Mouse (Mus musculus) retina, embryonic 14.5 days (tissue): ENCODE measurements at regions not wholly inside any gene's neighbourhood (a gene's known extent, or its start where the extent isn't known, plus 50 kb on each side); places are given as distances from the start of the nearest gene placed in this dataset.
"Not testable (repeated sequence)": the region's sequence is repeated elsewhere in the genome, so short reads cannot be mapped to it uniquely, and the experiment has no call there.

Experiments
- DNase-seq: peaks from one replicate; pipeline ENCODE4 v3.0.0-alpha.2; 2015; ENCODE audit warnings: low spot score

DNA sequence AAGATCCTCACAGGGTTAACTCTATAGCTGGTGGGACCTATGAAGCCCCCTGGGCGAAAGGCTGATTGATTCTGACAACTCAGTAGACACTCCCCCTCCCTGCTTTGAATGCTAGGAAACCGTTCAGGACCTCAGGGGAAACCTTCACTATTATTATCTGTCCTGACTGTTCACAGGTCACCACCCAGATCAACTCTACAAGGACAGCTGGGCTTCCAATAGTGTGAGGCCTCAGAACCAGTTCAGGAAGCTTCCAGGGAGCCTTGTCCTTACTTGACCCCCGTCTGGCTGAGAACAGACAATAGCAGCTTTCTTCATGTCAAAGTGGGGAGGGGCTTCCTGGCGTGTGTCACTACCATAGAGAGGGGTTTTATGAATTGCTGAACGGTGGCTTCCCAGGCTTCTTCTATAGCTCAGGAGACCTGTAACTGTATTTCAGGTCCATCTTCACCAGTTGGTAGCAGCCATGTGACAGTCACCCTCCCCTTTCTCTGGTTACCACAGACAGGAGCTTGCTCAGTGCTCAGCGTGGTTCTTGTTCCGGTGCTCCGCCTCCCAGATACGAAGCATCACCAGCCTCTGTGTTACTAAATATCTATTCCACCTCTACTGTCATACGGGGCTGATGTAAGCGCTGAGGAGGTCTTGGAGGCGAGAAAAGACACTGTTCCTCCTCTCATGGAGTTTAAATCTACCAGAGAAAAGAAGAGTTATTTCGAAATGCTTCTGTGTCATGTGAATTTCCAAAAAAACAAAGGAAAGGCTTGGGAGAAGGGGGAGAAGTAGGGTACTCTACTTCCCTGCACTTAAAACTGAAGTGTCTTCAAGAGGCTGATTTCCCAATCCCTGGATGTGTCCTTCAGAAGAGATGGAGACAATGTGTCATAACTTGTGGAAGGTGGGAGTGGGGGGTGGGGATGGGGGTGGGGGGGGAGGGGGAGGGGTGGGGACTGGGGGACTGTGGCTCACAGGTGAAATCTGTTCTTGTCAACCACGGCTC lies 96.9 kb downstream of the Vcpkmt start:
- peak; percentile 80 for DNase-seq

DNA sequence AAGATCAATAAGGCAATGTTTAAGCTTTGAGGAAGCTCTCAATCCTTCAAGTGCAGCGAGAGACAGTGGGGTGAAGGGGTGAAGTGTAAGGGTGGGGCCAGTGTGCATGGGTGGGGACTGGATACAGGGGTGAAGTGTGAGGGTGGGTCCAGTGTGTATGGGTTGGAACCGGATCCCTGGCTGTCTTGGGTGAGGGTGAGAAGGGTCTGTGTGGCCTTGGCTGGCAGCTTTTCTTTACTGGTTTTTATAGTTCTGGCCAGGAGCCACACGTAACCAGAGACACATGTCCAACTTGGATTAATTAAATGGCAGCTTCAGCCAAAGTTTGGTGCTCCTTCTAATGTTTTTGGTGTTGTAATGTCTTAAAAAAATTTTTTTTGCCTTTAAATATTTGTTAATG lies 101.4 kb downstream of the Vcpkmt start:
- no peak for DNase-seq

- DNase-seq, result peak; percentile 29
Observed at GRCm38 (mm10) chr12:69476631-69477091, 104.4 kb upstream of the Gm9887 start.

DNA sequence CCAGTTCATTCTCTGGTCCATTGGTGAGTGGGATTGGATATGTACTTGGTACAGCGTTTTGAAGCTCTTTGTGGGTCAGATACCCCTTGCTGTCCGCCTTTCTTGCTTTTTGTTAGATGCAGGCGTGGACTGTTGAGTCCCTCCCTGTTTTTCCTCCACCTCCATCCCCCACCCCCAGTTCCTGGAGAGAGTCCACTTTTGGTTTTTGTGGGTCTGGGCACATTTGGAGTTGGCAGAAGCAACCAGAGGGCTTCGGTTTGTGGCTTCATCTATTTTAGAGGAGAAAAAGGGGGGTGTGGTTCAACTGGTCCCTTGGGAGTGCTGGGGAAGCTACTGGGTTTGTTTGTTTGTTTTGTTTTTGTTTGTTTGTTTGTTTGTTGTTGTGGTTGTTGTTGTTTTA lies 103.9 kb upstream of the Gm9887 start:
- DNase-seq, result no peak

DNA sequence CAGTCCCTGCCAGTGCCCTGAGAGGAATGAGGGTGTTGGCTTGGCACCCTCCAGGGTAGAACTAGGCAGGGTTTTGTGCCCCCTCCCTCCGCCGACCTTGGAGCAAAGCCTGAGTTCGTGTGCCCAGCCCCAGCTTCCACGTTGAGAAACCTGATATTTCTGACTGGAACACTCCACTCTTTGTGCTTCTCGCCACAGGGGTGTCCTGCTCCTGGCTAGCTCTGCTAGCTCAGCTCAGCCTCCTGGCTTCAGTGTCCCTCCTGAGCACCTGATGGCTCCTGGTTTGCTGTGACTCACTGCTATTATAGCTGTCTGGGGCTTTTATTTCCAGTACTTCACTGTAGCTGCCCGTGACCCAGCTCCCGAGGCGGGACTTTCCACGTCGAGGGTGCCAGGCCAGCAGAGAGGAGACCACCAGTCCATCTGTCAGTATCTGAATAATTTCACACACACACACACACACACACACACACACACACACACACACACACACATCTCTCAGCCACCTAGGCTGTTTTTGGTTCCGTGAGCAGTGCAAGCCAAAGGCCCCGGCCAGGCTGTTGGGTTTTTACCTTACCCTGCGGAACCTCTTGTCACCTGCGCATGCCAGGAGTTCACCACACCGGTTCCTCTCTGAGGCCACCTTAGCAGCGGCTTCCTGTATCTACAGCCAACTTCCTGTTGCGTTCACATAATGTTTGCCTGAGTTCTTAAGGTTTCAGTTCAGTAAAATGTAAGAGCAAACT lies 102.8 kb upstream of the Gm9887 start:
- DNase-seq, result no peak

DNA sequence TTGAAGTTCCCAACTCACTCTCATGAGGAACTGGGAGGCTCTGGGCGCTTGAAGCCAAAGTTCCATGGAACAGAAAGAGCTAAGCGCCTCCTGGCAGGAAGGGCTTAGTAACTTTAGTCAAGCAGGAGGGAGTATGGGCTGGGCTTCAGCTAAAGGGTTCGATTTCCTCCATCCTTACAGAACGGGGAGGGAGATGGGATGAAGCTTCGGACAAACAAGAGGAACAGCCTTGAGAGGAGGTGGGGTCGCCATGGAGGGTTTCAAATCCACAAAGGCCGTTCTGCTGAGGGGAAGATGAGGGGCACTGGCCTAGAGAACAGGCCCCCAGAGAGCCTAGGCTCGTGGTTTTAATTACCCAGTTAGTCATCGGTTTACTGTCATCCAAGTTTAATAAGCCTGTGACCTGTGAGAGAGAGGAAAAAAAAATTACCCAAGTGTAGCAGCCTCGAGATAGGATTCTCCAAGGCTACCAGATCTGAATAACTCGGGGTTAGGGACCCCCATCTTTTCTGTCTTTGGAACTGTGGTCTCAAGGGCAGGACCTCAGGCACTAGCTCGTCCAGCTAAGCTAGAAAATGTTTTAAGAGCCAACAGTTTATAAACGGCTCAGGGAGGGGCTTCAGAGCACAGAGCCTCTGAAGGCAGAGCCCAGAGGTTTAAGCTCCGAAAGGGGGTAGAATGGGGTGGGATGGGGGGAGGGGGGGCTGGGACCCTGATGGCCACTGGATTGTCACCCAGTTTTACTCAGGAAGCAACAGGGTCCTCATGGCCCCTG lies 102.1 kb upstream of the Gm9887 start:
- DNase-seq, result peak; percentile 31

DNA sequence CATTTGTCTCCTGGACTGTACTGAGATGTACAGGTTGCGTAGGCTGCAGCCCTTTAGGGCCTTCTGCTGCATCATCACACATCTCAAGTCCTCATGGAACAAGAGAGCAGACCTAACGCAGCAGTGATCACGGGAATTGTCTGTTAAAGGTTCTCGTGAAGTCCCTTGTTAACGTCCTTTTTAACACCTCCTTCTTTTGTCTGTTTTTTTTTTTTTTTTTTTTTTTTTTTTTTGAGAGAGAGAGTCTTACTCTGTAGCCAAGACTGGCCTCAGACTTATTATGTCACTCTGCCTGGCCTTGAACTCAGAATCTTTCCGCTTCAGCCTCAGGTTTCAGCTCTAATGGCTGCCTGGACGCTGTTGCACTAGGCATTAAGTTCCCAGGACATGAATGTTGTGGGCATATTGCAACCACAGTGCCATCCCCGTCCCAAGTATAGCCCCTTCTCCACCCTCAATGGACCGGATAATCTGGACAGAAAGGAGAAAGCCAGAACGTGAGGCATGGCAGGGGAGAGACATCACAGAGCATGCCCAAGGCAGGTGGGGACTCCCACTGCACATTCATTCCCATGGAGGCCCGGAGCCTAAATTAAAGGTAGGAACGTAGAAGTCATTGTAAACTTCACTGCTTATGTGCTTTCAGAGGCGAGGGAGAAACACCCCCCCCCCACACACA lies 101.3 kb upstream of the Gm9887 start:
- no peak for DNase-seq

DNA sequence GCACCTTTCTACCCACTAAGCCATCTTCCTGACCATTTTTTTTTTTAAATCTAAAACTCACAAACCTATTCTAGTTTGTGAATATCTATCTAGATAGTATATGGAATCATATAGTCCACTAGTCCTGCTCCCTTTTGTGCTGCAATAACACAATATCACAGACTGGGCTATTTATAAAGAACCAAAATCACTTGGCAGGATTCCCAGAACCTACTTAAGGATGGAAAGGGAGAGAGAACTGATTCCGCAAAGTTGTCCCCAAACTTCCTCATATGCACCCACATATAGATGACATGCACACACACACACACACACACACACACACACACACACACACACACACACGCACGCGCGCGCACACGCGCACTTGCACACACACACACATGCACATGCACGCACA lies 100.7 kb upstream of the Gm9887 start:
- DNase-seq, result no peak

DNA sequence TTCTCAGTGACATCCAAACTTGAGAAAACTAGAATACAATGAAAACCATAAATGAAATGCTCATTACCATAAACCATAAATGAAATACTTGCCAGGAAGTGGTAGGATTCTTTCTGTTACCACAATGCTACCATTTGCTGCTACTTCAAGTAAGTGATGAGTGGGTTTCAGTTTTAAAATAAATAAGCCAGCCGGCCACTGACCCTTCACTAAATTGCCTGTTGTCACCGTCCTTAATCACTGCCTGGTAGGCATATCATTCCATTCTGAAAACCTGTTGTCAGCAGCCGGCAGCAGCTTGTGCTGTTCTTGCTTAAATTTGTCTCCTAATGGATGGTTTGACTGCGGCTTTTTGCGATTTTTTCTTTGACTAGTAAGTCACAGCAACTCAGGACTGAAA lies 99.6 kb upstream of the Gm9887 start:
- DNase-seq, result no peak

DNA sequence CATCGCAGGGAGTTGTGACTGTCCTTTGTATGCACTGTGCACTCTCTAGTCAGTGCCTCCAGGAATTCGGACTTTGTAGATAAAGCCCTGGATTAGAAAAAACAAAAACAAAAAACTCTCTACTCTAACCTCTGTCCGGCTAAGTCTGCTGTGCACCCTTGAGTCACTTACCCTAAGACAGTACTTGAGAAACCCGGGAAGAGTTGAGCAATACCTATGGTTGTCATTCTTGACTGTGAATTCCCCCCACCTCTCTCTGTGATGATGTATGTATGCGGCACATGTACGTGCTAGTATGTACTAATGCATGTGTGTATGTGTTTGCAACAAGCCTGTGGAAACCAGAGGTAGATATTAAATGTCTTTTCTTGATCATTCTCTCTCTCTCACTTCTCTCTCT lies 96.7 kb upstream of the Gm9887 start:
- no peak for DNase-seq

GRCm38 (mm10) chr12:69467363-69467762 lies 95.1 kb upstream of the Gm9887 start:
- DNase-seq, result no peak

GRCm38 (mm10) chr12:69464906-69465305 lies 92.6 kb upstream of the Gm9887 start:
- no peak for DNase-seq

DNA sequence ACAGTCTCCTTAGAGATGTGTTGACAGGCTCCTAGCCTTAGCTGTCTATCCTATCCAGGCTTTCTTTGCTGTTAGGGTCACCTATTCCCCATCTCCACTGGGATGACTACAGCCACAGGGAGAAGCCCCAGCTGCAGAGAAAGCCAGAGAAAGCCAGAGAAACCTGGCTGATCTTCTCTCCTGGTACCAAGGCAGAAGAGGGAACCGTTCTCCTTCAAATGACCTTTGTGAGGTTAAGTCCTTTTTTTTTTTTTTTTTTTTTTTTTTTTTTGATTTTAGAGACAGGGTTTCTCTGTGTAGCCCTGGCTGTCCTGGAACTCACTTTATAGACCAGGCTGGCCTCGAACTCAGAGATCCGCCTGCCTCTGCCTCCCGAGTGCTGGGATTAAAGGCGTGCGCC lies 91.1 kb upstream of the Gm9887 start:
- not testable (repeated sequence) for DNase-seq

DNA sequence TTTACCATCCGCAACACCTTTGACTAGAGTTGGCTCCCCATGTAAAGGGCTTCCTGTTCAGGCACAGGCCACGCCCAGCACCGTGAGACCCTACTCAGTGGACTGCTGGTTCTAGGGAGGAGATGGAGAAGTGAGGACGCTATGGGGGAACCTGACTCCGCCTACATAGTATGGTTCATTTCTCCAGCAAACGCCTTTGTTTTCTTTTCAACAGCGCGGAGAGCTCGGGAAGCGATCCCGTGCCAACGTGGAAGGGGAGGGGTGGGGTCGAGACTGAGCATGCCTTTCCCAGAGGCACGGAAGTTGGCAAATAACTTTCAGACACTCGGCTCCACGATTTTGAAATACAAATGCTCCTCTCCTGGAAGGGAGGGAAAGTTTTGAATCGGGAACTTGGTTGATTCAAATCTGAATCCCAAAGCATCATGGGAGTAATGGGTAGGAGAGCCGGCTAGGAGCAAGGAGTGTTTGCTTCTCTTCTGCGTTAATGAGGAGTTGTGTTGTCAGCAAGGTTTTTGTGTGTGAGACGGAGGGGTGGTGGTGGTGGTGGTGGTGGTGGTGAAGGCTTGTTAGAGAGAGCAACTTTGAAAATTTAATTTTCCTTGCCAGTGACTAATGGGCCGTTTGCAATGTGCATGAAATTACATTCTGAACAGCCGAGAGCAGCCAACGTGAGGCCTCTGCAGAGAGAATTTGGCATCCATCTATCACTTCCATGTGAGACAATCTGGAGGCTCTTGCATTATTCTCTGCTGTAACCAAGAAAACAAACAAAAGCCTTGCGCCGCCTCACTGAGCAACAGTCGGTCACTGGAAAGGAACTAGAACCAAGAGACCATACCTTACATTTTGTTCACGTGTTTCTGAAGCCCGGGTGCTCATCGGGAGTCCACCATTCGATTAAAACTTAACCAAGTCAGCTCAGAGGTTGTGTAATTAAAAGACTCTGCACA lies 89.9 kb upstream of the Gm9887 start:
- peak; percentile 65 for DNase-seq

DNA sequence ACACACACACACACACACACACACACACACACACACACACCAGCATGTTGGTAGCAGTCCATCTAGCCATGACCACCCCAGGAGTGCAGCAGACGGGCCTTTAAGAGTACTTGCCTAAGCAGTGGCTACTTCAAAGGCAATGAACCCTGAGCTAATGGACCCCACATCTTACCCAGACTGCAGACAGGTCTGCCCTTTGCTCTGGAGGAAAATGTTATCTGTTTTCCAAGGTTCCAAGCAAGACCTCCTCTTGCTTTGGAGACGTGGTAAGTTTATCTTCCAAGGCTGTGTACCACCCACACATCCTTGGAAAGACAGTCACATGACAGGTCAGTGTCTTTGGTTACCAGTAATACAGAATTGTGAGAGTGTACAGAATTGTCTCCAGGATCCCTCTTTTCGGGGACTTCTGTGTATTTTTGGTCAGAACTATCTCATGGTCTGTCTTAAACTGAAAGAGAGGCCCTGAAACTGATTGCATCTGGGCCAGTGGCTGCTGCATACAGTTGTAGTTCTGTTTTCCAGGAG lies 88.4 kb upstream of the Gm9887 start:
- no peak for DNase-seq

DNA sequence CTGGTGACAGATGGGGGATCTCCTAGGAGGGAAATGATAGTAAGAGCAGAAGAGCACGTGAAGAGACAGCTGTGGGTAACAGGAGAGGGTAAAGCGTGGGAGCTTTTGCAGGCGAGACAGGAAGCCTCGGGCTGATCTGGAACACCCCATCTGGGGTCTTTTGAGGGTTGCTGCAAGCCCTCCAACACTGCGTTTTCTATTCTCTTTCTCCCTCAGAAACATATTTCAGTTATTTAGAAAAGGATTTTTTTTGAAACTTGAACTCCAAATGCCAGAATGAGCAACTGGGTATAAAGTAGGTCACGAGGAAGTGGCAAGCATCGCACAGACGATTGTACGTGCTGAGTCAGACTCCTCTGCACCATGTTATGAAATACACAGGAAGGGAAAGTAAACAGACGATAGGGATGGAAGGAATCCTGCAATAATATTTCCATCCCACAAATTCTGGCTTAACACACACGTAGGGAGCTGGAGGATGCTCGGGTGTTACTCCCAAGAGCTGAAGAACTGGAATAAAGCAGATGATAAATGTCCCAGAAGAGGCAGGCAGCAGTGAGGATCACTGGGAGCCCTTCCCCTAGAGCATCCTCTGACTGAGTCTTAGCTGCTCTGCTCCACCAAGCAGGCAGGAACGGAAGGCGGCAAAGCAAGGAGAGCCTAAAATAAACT lies 86.0 kb upstream of the Gm9887 start:
- no peak for DNase-seq

- DNase-seq, result no peak
Observed at GRCm38 (mm10) chr12:69456746-69457145, 84.5 kb upstream of the Gm9887 start.

DNA sequence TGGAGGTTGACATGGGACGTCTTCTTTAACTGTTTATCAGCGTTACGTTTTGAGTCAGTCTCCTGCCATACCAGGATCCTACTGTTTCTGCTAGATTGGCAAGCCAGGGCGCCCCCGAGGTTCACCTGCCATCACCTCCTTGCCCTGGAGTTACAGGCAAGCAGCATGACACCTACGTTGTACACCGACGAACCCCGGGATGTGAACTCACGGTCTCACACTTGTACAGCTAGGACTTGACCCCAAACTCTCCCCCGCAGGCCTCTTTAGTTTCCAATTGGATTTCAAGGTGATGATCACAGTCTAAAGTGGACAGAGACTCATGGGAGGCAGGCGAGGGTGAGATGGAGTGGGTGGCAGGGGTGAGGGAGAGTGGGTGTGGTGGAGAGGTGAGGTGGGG lies 83.9 kb upstream of the Gm9887 start:
- DNase-seq, result no peak

- no peak for DNase-seq
Observed at GRCm38 (mm10) chr12:69455566-69455965, 83.3 kb upstream of the Gm9887 start.

DNA sequence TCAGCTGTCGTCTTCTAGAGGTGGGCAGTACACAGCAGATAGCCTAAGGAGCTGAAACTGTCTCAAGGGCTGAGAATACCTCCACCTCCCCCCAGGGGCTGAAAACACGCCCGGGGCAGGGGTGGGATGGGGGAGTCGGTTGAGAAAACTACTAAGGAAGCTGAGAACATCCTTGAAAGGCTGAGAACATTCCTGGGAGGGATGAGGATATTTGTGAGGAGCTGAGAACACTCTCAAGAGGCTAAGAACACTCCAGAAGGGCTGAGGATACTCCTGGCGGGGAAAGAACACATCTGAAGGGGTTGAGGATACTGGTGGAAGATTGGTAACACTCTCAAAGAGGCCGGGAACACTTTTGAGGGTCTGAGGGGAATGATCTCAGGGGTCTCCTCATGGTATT lies 81.3 kb upstream of the Gm9887 start:
- no peak for DNase-seq
